Mouse (Mus musculus) MEL (cell line): Measurements from ENCODE around the gene Shroom4. TPM values are rescaled to one million over a fixed set of nuclear protein-coding genes. Genes with fewer than 3 reads are reported as not detected.

ENCODE experiments used
- DNase-seq: peaks from one replicate; pipeline ENCODE4 v3.0.0; 2011; ENCODE audit warnings: low read depth, low spot score
- H3K27ac ChIP-seq: 2 replicates; pipeline ENCODE4 v1.5.1; 2012; ENCODE audit warnings: low read depth, mild to moderate bottlenecking, control low read depth, low read length, moderate library complexity; ENCODE audit not compliant: control insufficient read depth
- H3K27me3 ChIP-seq, 2 experiments: fragments of 150-350 bp in 1 of 2; sonication (generic) in 1 of 2; 2 replicates each; pipeline ENCODE4 v1.6.1; 2012; ENCODE audit warnings: low read length in 2 of 2, mild to moderate bottlenecking in 2 of 2, improper control_type of control experiment in 1 of 2, moderate library complexity in 1 of 2; ENCODE audit not compliant: insufficient read depth in 2 of 2, control insufficient read depth in 1 of 2
- H3K36me3 ChIP-seq, 2 experiments: 2 replicates each; pipeline ENCODE4 v1.6.1; 2012 to 2014; ENCODE audit warnings: low read length in 2 of 2, improper control_type of control experiment in 1 of 2, inconsistent platforms in 1 of 2, mild to moderate bottlenecking in 1 of 2; ENCODE audit not compliant: insufficient read depth in 2 of 2, control insufficient read depth in 1 of 2
- H3K4me1 ChIP-seq, 2 experiments: fragments of 150-350 bp in 1 of 2; sonication (generic) in 1 of 2; 2 replicates each; pipeline ENCODE4 v1.6.1; 2012; ENCODE audit warnings: low read length in 2 of 2, improper control_type of control experiment in 1 of 2, mild to moderate bottlenecking in 1 of 2; ENCODE audit not compliant: insufficient read depth in 2 of 2, control insufficient read depth in 1 of 2
- H3K4me3 ChIP-seq, 2 experiments: fragments of 150-350 bp in 1 of 2; sonication (generic) in 1 of 2; 2 replicates each; pipeline ENCODE4 v1.5.1; 2012; ENCODE audit warnings: low read depth in 2 of 2, low read length in 2 of 2, mild to moderate bottlenecking in 2 of 2, moderate library complexity in 2 of 2, control low read depth in 1 of 2, improper control_type of control experiment in 1 of 2; ENCODE audit not compliant: control insufficient read depth in 1 of 2, insufficient read depth in 1 of 2
- H3K79me2 ChIP-seq: 2 replicates; pipeline ENCODE4 v1.6.1; 2012; ENCODE audit warnings: mild to moderate bottlenecking, low read length, moderate library complexity; ENCODE audit not compliant: control insufficient read depth, poor library complexity, insufficient read depth
- H3K9ac ChIP-seq: 2 replicates; pipeline ENCODE4 v1.6.1; 2012; ENCODE audit warnings: low read depth, mild to moderate bottlenecking, control low read depth, low read length, moderate library complexity; ENCODE audit not compliant: control insufficient read depth, poor library complexity, severe bottlenecking
- H3K9me3 ChIP-seq: fragments of 150-350 bp; sonication (generic); replicated peaks from 2 replicates; pipeline ENCODE4 v1.6.1; 2012; ENCODE audit warnings: mild to moderate bottlenecking, low read length, improper control_type of control experiment, moderate library complexity; ENCODE audit not compliant: insufficient read depth
- CTCF ChIP-seq, 3 experiments: IDR thresholded peaks in 2 of 3; conservative IDR thresholded peaks in 1 of 3; 2 replicates each; pipeline ENCODE4 v1.5.1; 2011 to 2012; ENCODE audit warnings: low read length in 3 of 3, low read depth in 2 of 3, mild to moderate bottlenecking in 2 of 3, improper control_type of control experiment in 1 of 3, inconsistent platforms in 1 of 3, mixed read lengths in 1 of 3, moderate library complexity in 1 of 3; ENCODE audit not compliant: control insufficient read depth in 1 of 3, insufficient read depth in 1 of 3, poor library complexity in 1 of 3, severe bottlenecking in 1 of 3
- ETS1 ChIP-seq: IDR thresholded peaks from 2 replicates; pipeline ENCODE4 v1.6.1; 2012; ENCODE audit warnings: low read depth, mild to moderate bottlenecking, inconsistent platforms, low read length, improper control_type of control experiment, moderate library complexity
- GATA1 ChIP-seq: IDR thresholded peaks from 2 replicates; pipeline ENCODE4 v1.6.1; 2011; ENCODE audit warnings: low read depth, low read length, improper control_type of control experiment
- HCFC1 ChIP-seq: IDR thresholded peaks from 2 replicates; pipeline ENCODE4 v1.6.1; 2012; ENCODE audit warnings: low read depth, mild to moderate bottlenecking, inconsistent platforms, low read length, improper control_type of control experiment, moderate library complexity
- KAT2A ChIP-seq: conservative IDR thresholded peaks from 2 replicates; pipeline ENCODE4 v1.6.1; 2012; ENCODE audit warnings: low read depth, low read length, improper control_type of control experiment, inconsistent platforms
- MAFK ChIP-seq: IDR thresholded peaks from 2 replicates; pipeline ENCODE4 v1.6.1; 2011; ENCODE audit warnings: low read depth, mild to moderate bottlenecking, low read length, improper control_type of control experiment, borderline replicate concordance
- MAX ChIP-seq: IDR thresholded peaks from 2 replicates; pipeline ENCODE4 v1.6.1; 2011; ENCODE audit warnings: low read length, improper control_type of control experiment
- MEF2A ChIP-seq: IDR thresholded peaks from 2 replicates; pipeline ENCODE4 v1.6.1; 2014; ENCODE audit warnings: low read depth, mild to moderate bottlenecking, inconsistent platforms, low read length, improper control_type of control experiment; ENCODE audit not compliant: poor library complexity, insufficient replicate concordance, severe bottlenecking; ENCODE audit errors: extremely low read depth
- MXI1 ChIP-seq: IDR thresholded peaks from 2 replicates; pipeline ENCODE4 v1.6.1; 2011; ENCODE audit warnings: mild to moderate bottlenecking, low read depth, low read length, improper control_type of control experiment
- NELFE ChIP-seq: IDR thresholded peaks from 2 replicates; pipeline ENCODE4 v1.6.1; 2011; ENCODE audit warnings: low read depth, low read length, improper control_type of control experiment
- POLR2A ChIP-seq, 2 experiments: IDR thresholded peaks; 2 replicates each; pipeline ENCODE4 v1.6.1; 2011 to 2012; ENCODE audit warnings: low read length in 2 of 2, mild to moderate bottlenecking in 2 of 2, control low read depth in 1 of 2, improper control_type of control experiment in 1 of 2, low read depth in 1 of 2, moderate library complexity in 1 of 2; ENCODE audit not compliant: control insufficient read depth in 1 of 2, insufficient read depth in 1 of 2, poor library complexity in 1 of 2
- POLR2AphosphoS2 ChIP-seq: IDR thresholded peaks from 2 replicates; pipeline ENCODE4 v1.6.1; 2011; ENCODE audit warnings: low read length, improper control_type of control experiment
- POLR2AphosphoS5 ChIP-seq: IDR thresholded peaks from 2 replicates; pipeline ENCODE4 v1.6.1; 2012; ENCODE audit warnings: low read depth, borderline replicate concordance, mild to moderate bottlenecking, inconsistent platforms, low read length, moderate library complexity, mixed read lengths
- RAD21 ChIP-seq: IDR thresholded peaks from 2 replicates; pipeline ENCODE4 v1.6.1; 2011; ENCODE audit warnings: mild to moderate bottlenecking, low read depth, low read length, improper control_type of control experiment
- SIN3A ChIP-seq: IDR thresholded peaks from 2 replicates; pipeline ENCODE4 v1.6.1; 2012; ENCODE audit warnings: low read length, improper control_type of control experiment, inconsistent platforms
- SMC3 ChIP-seq: IDR thresholded peaks from 2 replicates; pipeline ENCODE4 v1.6.1; 2011; ENCODE audit warnings: low read depth, low read length, improper control_type of control experiment
- TBP ChIP-seq: IDR thresholded peaks from 2 replicates; pipeline ENCODE4 v1.8.0; 2011; ENCODE audit warnings: low read depth, low read length, improper control_type of control experiment
- USF1 ChIP-seq: IDR thresholded peaks from 2 replicates; pipeline ENCODE4 v1.6.1; 2014; ENCODE audit warnings: low read depth, mild to moderate bottlenecking, inconsistent platforms, low read length, improper control_type of control experiment, moderate library complexity
- USF2 ChIP-seq, 2 experiments: IDR thresholded peaks; 2 replicates each; pipeline ENCODE4 v1.6.1; 2011 to 2012; ENCODE audit warnings: improper control_type of control experiment in 2 of 2, low read length in 2 of 2, borderline replicate concordance in 1 of 2, inconsistent platforms in 1 of 2, low read depth in 1 of 2, mild to moderate bottlenecking in 1 of 2; ENCODE audit not compliant: insufficient read depth in 1 of 2
- ZC3H11A ChIP-seq: IDR thresholded peaks from 2 replicates; pipeline ENCODE4 v1.6.1; 2012; ENCODE audit warnings: low read depth, mild to moderate bottlenecking, inconsistent platforms, low read length, improper control_type of control experiment
- ZKSCAN1 ChIP-seq: IDR thresholded peaks from 2 replicates; pipeline ENCODE4 v1.6.1; 2012; ENCODE audit warnings: low read depth, mild to moderate bottlenecking, inconsistent platforms, low read length, improper control_type of control experiment, moderate library complexity
- ZMIZ1 ChIP-seq: IDR thresholded peaks from 2 replicates; pipeline ENCODE4 v1.6.1; 2012; ENCODE audit warnings: low read depth, mild to moderate bottlenecking, inconsistent platforms, low read length, improper control_type of control experiment, moderate library complexity
- ZNF384 ChIP-seq: IDR thresholded peaks from 2 replicates; pipeline ENCODE4 v1.6.1; 2012; ENCODE audit warnings: low read depth, mild to moderate bottlenecking, inconsistent platforms, low read length, improper control_type of control experiment
- polyA plus RNA-seq, 2 experiments: library from polyadenylated mRNA; stranded (reverse) in 1 of 2; unstranded in 1 of 2; fragments of >175 nt in 1 of 2; fragments of >200 nt in 1 of 2; gene quantifications; 2 replicates each; pipeline versions ENCODE4 v1.2.1 to v1.2.4; 2012; ENCODE audit warnings: low replicate concordance in 2 of 2, low read depth in 1 of 2; ENCODE audit not compliant: insufficient read length in 2 of 2, insufficient read depth in 1 of 2, missing spikeins in 1 of 2
- total RNA-seq: library from RNA; depleted of rRNA; stranded (reverse); fragments of 300-350 nt; gene quantifications from 2 replicates; pipeline ENCODE4 v1.2.3, GENCODE M21; 2012; rRNA removed

Shroom4 gene
- not detected in 2 replicates for total RNA-seq
- polyA plus RNA-seq: not detected

DNA sequence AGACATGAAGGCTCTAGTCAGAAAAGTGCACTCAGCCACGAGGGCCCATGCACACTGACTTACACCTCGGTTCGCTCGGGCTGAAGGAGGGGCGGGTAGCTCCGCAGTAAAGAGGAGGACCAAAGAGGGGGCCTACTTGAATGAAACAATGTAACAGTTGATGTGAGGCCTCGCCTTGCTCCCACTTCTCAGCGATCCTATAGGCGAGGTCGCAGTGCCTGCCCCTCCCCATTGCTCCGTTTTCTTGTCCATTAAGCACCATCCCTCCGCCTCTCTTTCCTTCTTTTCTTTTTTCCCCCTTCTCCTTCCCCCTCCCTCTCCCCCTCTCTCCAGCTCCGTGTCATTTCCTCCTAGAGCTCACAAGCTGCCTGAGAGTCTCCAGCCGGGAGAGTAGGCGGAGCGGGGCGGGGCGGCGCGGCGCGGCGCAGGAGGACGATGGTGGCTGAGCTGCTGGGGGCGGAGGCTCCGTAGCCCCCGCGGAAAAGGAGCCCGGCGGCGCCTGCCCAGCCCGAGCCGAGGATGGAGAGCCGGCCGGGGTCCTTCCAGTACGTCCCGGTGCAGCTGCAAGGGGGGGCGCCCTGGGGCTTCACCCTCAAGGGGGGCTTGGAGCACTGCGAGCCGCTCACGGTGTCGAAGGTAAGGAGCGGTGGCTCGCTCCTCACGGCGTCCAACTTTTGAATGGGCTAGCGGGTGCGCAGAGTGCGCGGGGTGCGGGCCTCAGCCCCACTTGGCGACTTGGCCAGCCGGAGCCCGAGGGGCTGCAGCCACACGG is at the start of gene Shroom4:
TSS of gene Shroom4 (plus strand) at position 229 of the 772 bp plus-strand sequence.
- no peak for DNase-seq
- no peak for TF ChIP-seq POLR2AphosphoS2
- TF ChIP-seq SIN3A: no peak
- no peak for TF ChIP-seq MEF2A
- TF ChIP-seq HCFC1: no peak
- TF ChIP-seq ZMIZ1: no peak
- TF ChIP-seq TBP: no peak
- TF ChIP-seq MAX: no peak
- TF ChIP-seq ZKSCAN1: no peak
- TF ChIP-seq SMC3: no peak
- H3K9ac ChIP-seq: no peak within 1 kb of the TSS
- no peaks in the 10 kb centered on the region for H3K79me2 ChIP-seq
- H3K9me3 ChIP-seq: no peaks in the 10 kb centered on the region
- no peak within 1 kb of the TSS for H3K27ac ChIP-seq
- H3K4me1 ChIP-seq: no peaks in the 10 kb centered on the region
- no peaks in the 10 kb centered on the region for H3K27me3 ChIP-seq
- no peak within 1 kb of the TSS for H3K4me3 ChIP-seq
- H3K36me3 ChIP-seq: no peaks in the 10 kb centered on the region

DNA sequence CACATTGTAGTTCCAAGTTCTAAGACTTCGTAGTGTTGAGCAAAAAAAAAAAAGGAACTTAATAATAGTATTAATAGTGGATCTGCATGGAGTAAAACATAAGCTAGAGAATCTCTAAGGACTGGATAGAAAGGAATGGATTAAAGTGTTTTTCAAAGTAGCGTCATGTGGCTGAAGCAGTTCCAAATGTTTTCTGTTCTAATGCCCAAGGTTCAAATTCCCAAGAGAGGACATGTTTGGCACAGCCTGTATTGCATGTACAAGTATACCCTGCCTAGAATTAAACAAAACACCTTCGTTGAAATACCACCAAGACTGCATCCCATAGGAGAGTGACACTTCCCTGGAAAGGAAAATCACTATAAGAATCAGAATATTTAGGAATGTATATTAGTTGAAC is 42.8 kb upstream of the Shroom4 start:
- TF ChIP-seq GATA1: no peak
- no peak for TF ChIP-seq MXI1
- TF ChIP-seq CTCF (IDR thresholded peaks at IDR 0.05 in 2 of 3, conservative IDR thresholded peaks at IDR 0.05 in 1 of 3; ENCODE audit: control insufficient read depth in 1 of 3, insufficient read depth in 1 of 3, low read depth in 2 of 3, low read length in 3 of 3, poor library complexity in 1 of 3, severe bottlenecking in 1 of 3): no peak
- no peak for TF ChIP-seq POLR2A (IDR thresholded peaks at IDR 0.05; ENCODE audit: control insufficient read depth in 1 of 2, insufficient read depth in 1 of 2, low read depth in 1 of 2, low read length in 2 of 2, poor library complexity in 1 of 2)
- H3K36me3 ChIP-seq: no peaks in the 10 kb centered on the region
- H3K9ac ChIP-seq: no peak overlapping the region
- H3K27ac ChIP-seq: no peak overlapping the region
- DNase-seq: no peak
- H3K27me3 ChIP-seq: no peaks in the 10 kb centered on the region
- no peaks in the 10 kb centered on the region for H3K4me1 ChIP-seq
- H3K4me3 ChIP-seq: no peak overlapping the region
- H3K9me3 ChIP-seq: no peaks in the 10 kb centered on the region
- H3K79me2 ChIP-seq: no peaks in the 10 kb centered on the region

DNA sequence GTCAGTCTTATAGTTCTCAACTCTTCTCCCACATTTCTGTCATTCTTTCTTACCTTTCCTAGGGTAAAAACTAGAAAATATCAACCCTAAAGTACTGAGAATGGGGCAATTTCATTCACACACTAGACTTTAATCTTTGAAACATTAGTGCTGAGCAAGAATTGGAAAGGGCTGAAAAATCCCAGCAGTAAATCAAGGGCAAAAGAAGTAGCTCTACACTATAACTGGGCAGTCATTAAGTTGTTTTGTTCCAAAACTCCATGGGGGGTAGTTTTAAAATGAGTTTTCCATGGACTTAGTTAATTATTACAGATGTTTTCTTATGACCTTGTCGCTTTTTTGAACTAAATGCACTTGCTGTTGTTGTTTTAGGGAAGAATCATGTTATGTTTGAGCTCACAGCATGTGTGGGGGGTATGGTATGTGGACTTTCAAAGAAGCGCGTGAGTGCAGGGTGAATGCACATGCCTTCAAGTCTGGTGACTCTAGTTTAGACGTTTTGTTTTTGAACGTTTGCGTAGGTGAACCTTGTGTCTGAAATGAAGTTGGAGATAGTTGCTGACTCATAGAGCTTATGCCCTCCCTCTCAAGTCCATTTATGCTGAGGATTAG is 42.0 kb upstream of the Shroom4 start:
- no peaks in the 10 kb centered on the region for H3K9me3 ChIP-seq
- no peak for DNase-seq
- no peak overlapping the region for H3K9ac ChIP-seq
- no peak overlapping the region for H3K4me3 ChIP-seq
- no peak overlapping the region for H3K27ac ChIP-seq
- H3K79me2 ChIP-seq: no peaks in the 10 kb centered on the region
- TF ChIP-seq NELFE: no peak
- no peak for TF ChIP-seq ZMIZ1
- no peak for TF ChIP-seq POLR2AphosphoS2
- no peak for TF ChIP-seq USF2 (IDR thresholded peaks at IDR 0.05; ENCODE audit: borderline replicate concordance in 1 of 2, insufficient read depth in 1 of 2, low read depth in 1 of 2, low read length in 2 of 2)
- no peak for TF ChIP-seq USF1
- TF ChIP-seq CTCF (IDR thresholded peaks at IDR 0.05 in 2 of 3, conservative IDR thresholded peaks at IDR 0.05 in 1 of 3; ENCODE audit: control insufficient read depth in 1 of 3, insufficient read depth in 1 of 3, low read depth in 2 of 3, low read length in 3 of 3, poor library complexity in 1 of 3, severe bottlenecking in 1 of 3): no peak
- TF ChIP-seq ETS1: no peak
- no peak for TF ChIP-seq ZC3H11A
- TF ChIP-seq ZNF384: no peak
- no peak for TF ChIP-seq KAT2A
- TF ChIP-seq RAD21: no peak
- TF ChIP-seq POLR2AphosphoS5: no peak
- TF ChIP-seq MAFK: no peak
- no peaks in the 10 kb centered on the region for H3K36me3 ChIP-seq
- H3K27me3 ChIP-seq: no peaks in the 10 kb centered on the region
- no peaks in the 10 kb centered on the region for H3K4me1 ChIP-seq
